Mouse (Mus musculus) gastrocnemius, adult 2 months (tissue): Measurements from ENCODE around the gene Ralgps1. TPM values are rescaled to one million over a fixed set of nuclear protein-coding genes. Genes with fewer than 3 reads are reported as not detected.

Experiments
- DNase-seq: peaks from one replicate; pipeline ENCODE4 v3.0.0; 2022
- H3K27ac ChIP-seq: fragments of 200-600 bp; 2 replicates; pipeline ENCODE4 v1.8.1; 2022; ENCODE audit warnings: mild to moderate bottlenecking
- H3K4me3 ChIP-seq: fragments of 200-600 bp; 2 replicates; pipeline ENCODE4 v1.8.1; 2022; ENCODE audit warnings: mild to moderate bottlenecking, moderate library complexity
- CTCF ChIP-seq: fragments of 200-600 bp; IDR thresholded peaks from 2 replicates; pipeline ENCODE4 v1.8.1; 2022; ENCODE audit warnings: antibody characterized with exemption, mild to moderate bottlenecking, moderate library complexity
- intact Hi-C: fragments of 180-260 bp; cut with DNase I; formaldehyde crosslinking; loops from one replicate; pipeline ENCODE4 v1.15.1; 2025
- total RNA-seq, 2 experiments: library from RNA; stranded (reverse); gene quantifications; 2 replicates each; pipeline ENCODE4 v1.2.3; 2021

Gene Ralgps1
- total RNA-seq, 2 experiments from 2014 or later: 2.5 to 3.1 TPM

DNA sequence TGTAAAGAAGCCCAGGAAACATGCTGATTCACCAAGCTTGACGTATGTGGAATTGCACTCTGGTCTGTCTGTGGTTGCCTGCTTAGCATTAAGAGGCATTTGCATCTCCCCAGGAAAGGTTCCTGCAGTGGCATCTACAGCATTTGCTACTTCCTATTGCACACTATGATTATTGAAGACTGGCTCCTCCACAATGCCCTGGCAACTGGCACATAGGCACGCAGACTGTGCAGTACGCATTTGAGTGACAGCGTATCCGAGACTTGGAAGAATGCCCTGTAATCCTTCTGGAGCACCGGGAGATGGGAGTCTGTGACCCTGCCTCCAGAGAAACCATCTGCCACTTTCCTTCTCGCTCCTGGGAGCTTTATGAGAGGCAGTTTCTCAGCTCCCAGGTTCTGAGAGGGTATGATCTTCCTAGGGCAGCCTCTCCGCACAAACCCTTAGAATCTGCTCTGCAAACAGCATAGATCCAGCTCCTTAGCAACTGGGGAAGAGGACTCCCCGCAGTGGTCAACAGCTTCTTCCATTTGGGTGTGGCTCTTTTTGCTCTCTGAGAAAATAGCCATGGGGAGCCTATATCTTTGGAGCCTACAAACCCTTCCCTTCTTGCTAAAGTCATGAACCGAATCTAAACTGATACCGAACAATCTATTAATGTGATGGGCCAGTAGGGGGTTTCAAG lies 22.8 kb upstream of the Ralgps1 start:
- Histone ChIP-seq H3K4me3 (no peak overlapping the region), H3K27ac (no peak overlapping the region)
- intact Hi-C loops: no loop called here
- TF ChIP-seq CTCF: no peak
- DNase-seq: no peak

- no peak overlapping the region for H3K27ac ChIP-seq
- no peak overlapping the region for H3K4me3 ChIP-seq
- no peak for DNase-seq
- TF ChIP-seq CTCF: no peak
- intact Hi-C loops: no loop called here
Observed at GRCm38 (mm10) chr2:33393021-33393420, 21.7 kb upstream of the Ralgps1 start.

DNA sequence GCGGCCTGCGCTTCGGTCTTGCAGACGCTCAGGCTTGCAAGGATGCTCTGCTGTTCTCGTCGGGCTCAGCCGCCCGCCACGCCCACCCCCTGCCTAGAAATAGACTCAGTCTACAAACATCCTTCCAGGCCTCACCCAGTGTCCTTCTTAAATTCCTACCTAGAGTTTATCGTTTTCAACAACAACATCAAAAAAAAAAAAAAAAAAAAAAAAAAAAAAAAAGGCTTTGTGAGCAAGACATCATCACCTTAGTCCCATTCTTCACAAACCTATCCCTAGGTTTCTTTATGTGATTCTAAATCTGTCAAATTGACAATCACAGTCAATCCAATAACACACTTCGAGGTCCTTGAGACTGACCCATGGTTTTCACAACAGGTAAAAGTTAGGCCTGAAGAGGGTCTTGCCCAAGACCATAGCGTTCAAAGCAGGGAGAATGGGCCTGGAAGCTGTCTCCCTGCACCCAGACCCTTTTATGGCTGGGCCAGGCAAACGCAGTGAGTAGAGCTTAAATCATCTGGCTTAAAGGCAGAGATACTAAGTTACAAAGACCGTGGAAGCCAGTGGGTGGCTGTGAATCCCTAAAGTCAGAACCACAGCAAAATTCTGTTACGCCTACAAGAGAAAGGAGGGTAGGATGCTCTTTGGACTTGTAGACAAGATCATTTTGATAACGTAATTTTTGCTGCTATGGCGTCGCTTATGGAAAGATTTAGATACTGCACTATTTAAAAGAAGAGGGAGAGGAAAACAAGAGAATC lies 542 bp upstream of the Ralgps1 start:
- DNase-seq: no peak
- intact Hi-C loops: no loop called here
- peak overlapping the region; percentile 97; the same call in 1 of the 2 replicates for H3K27ac ChIP-seq
- H3K4me3 ChIP-seq: peak overlapping the region; percentile 86
- TF ChIP-seq CTCF: no peak

DNA sequence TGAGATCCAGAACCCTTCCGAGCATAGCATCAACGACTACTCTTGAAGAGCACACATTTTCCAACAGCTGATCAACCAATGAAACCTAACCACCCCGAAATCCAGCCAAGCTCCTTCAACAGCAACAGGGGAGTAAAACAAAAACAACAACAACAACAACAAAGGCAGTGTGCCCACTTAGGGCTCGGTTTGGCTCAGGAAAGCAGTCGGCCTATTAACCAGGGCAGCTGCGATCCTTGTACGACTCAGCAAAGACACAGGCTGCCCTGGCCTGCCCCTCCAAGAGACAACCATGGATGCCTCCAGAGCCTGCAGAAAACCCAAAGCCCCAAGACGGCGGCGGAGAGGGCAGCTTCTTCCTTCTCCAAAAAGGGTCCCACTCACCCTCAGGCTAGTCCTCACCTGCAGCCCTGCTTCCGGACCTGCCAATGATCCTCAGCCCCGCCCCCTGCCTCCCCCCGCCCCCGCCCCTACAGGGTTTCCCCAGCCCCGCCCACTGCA lies 960 bp downstream of the Ralgps1 start:
- no peak for TF ChIP-seq CTCF
- intact Hi-C loops: no loop called here
- no peak for DNase-seq
- peak overlapping the region; percentile 97 for H3K27ac ChIP-seq
- H3K4me3 ChIP-seq: peak overlapping the region; percentile 86

GRCm38 (mm10) chr2:33369453-33369852 lies 1.8 kb downstream of the Ralgps1 start:
- H3K27ac ChIP-seq: no peak overlapping the region
- DNase-seq: no peak
- no peak overlapping the region for H3K4me3 ChIP-seq
- no peak for TF ChIP-seq CTCF
- intact Hi-C loops: no loop called here

DNA sequence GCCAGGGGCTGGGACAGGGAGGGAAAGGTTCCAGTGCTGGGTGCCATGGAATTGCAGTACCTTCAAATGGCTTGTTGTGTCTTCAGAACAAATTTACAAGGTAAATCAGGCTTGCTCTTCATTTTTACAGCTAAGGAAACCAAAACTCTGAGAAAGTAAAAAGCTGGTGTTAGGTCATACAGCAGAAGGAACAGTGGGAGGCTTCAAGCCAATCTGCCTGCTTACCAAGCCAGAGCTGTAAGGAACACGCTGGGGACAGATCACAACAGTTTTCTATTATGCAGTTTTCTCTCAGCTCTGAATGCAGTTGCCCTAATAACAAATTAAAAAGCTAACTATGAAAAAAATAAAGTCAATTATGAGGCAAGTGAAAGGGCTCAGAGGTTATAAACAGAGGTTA lies 2.8 kb downstream of the Ralgps1 start:
- intact Hi-C loops: no loop called here
- Histone ChIP-seq H3K4me3 (no peak overlapping the region), H3K27ac (no peak overlapping the region)
- no peak for DNase-seq
- no peak for TF ChIP-seq CTCF

- DNase-seq: no peak
- TF ChIP-seq CTCF: no peak
- intact Hi-C loops: no loop called here
- Histone ChIP-seq H3K27ac (peak overlapping the region; percentile 41), H3K4me3 (no peak overlapping the region)
Observed at GRCm38 (mm10) chr2:33365703-33366471, 5.4 kb downstream of the Ralgps1 start.

DNA sequence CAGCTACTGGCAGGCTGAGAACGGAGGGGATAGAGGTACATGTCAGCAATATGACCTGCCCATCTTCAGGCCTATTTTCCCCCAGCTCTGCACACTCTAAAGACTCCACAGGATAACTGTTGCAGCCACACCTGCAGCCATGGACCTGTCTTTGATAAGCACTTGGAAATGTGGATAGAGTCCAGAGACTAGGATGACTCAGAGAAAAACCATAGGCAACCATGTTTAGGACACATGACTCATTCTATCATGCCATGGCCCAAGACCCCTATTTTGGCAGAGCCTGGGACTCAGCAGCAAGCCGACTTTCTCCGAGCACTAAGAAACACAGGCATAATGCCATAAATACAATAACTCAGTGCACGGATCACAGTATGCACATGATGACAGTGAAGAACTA lies 6.6 kb downstream of the Ralgps1 start:
- no peak overlapping the region for H3K4me3 ChIP-seq
- no peak overlapping the region for H3K27ac ChIP-seq
- TF ChIP-seq CTCF: no peak
- intact Hi-C loops: no loop called here
- no peak for DNase-seq

DNA sequence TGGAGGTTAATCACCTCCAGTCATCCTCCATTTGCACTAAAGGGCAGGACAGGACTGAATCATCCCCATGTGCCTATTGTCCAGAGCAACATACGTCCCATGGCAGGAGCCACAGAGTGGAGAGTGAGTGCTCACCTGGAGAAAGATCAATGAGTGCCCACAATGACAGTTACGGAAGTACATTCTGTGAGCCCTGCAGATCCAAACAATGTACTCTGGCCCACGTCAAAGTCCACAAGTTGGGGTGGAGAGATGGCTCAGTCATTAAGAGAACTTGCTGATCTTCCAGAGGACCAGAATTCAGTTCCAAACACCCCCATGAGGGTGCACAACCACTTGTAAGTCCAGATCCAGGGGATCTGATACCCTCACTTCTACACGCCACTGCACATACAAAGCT lies 7.4 kb downstream of the Ralgps1 start:
- no peak for TF ChIP-seq CTCF
- Histone ChIP-seq H3K27ac (no peak overlapping the region), H3K4me3 (no peak overlapping the region)
- DNase-seq: no peak
- intact Hi-C loops: no loop called here

DNA sequence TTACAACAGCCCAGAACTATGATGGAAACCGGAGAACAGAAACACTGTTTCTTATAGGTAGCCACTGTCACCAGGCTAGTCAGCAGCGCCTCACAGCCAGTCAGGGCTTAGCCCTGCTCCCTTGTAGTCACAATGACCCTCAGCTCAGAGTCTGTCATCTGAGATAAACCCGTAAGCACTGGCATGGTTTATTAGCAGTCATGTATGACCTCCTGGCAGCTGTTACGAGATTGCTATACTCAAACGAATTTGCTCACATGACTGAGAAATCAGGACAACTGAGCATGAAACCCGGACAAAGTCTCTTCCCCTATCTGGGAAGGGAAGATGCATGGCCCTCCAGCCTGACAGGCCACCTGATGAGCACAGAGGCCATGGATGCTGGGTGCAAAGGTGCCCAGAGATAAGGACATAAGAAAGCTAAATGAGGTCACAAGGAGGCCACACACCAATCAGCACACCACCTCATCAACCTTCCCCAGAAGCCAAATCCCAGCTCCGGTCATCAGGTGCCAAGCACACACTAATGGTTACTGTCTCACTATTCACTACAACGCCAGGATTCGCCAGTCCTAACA lies 10.1 kb downstream of the Ralgps1 start:
- no peak for TF ChIP-seq CTCF
- H3K27ac ChIP-seq: no peak overlapping the region
- intact Hi-C loops: no loop called here

DNA sequence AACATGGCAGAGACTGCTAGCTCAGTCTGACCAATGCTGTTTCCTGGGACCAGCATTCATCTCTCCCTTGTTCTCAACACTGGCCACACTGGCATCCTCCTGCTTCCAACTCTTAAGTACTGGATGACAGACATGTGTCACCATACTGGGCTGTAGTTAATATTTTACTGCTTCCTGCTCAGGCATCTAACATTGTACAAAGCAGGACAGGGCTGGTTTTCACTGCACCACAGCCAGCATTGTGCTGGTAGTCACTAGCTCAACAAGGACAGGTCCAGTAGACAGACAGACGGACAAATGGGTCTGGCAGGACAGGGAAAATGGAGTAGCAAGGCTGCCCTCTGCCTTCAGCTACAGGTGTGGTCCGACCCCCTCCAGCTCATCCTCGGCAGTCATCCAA lies 10.7 kb downstream of the Ralgps1 start:
- TF ChIP-seq CTCF: no peak
- DNase-seq: no peak
- intact Hi-C loops: no loop called here
- no peak overlapping the region for H3K4me3 ChIP-seq
- H3K27ac ChIP-seq: no peak overlapping the region

More for the DNA sequence above, 10.1 kb downstream of the Ralgps1 start:
- no peak for DNase-seq
- H3K4me3 ChIP-seq: no peak overlapping the region

DNA sequence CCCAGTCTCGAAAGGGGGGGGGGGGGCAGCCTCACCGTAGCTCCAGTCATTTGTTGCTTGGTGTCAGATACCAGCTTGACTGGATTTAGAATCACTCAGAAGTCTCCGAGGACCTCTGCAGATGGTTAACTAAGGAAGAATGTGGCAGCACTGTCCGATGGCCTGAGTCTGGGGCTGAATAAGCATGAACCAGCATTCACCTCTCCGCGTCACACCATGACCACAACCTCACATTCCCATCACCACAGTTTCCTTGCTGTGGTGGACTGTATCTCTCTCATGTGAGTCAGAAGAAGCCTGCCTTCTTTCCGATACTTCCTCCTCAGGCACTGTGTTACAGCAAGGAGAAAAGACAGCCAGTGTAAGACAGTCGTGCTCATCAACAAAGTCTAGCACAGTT lies 12.1 kb downstream of the Ralgps1 start:
- Histone ChIP-seq H3K4me3 (no peak overlapping the region), H3K27ac (no peak overlapping the region)
- no peak for TF ChIP-seq CTCF
- intact Hi-C loops: no loop called here
- no peak for DNase-seq
